Mouse (Mus musculus) mesoderm, embryonic 11.5 days (tissue): ENCODE data around the gene Hamp2.
A peak's percentile ranks its signal among the peaks of the same experiment; 100 is the strongest.
"Not testable (repeated sequence)": the region's sequence is repeated elsewhere in the genome, so short reads cannot be mapped to it uniquely, and the experiment has no call there.

Experiments used
- DNase-seq: peaks from one replicate; pipeline ENCODE4 v3.0.0-alpha.2; 2012; ENCODE audit warnings: low read depth, low spot score

Hamp2 gene

DNA sequence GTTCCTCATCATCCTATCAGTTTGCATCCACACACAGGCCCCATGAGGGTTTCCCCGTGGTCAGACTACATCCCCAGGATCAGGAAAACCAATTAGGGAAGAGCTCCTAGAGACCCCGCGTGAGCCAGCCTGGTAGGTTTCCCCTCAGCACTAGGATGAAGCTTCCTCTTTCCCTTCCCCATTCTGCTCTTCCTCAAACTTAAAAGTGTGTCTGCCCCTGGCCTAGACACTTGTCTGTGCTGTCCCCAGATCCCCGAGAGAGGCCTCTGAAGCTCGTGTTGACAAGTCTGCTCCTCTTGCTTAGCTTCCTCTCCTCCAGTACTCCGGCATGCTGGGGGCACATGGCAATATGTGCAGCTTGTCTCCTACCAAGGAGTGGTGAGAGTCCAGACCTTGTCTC, 29.0 kb upstream of the Hamp2 start:
- no peak for DNase-seq

DNA sequence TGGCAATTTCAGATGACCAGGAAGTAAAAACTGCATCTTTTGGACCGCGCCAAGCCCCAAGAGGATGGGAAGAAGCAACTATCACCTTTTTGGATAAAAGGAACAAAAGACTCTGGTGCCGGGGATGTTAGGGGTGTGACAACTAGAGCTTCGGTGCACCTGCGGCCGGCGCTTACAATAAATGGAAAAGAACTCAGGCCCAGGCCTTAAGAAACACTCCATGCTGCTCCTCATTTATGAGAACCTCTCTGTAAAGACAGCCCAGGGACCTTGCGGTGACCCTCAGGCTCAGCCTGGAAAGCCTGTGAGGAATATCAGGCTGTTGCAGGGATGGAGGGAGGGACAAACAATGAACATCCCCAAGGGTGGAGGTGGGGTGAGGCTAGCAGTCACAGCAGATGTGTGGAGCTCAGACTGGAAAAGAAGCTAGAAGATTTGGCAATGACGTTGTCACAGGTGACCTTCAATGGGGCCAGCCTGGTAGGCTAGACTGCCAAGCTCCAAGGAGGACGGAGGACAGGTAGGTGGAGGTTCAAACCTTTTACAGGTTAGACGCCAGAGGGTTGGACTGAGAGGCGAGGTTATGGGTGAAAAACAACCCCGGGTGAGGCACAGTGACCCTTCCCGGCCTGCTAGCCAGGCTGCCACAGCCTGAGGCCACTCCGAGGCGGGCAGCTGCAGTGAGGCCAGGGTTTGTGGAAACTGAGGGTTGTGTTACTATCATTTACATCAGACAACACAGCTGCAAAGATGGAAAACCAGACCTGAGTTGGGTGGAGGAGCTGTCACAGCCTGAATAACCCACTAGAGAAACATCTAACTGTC, 28.2 kb upstream of the Hamp2 start:
- no peak for DNase-seq

DNA sequence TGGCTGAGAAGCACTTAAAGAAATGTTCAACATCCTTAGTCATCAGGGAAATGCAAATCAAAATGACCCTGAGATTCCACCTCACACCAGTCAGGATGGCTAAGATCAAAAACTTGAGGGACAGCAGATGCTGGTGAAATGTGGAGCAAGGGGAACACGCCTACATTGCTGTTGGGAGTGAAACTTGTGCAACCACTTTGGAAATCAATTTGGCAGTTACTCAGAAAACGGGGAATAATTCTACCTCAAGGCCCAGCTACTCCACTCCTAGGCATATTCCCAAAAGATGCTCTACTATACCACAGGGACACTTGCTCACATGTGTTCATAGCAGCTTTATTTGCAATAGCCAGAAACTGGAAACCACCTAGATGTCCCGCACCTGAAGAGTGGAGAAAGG, 25.4 kb upstream of the Hamp2 start:
- DNase-seq, result not testable (repeated sequence)

DNA sequence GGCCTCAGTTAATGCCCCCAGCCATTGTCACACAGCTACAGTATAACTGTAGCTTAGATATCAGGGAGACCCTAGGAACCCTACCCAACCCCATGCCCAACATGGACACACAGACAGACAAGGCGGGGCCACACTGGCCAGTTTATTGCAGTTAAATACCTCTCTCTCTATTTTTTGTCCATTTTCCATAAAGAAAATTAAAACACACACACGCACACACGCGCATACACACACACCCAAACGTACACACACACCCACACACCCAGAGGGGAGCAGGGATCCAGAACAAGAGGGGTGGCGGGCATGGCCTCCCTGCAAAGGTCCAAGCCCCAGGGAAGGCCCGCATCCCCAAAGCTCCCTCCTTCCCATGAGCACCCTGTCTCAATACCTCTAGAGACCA, 21.4 kb upstream of the Hamp2 start:
- DNase-seq, result no peak

DNA sequence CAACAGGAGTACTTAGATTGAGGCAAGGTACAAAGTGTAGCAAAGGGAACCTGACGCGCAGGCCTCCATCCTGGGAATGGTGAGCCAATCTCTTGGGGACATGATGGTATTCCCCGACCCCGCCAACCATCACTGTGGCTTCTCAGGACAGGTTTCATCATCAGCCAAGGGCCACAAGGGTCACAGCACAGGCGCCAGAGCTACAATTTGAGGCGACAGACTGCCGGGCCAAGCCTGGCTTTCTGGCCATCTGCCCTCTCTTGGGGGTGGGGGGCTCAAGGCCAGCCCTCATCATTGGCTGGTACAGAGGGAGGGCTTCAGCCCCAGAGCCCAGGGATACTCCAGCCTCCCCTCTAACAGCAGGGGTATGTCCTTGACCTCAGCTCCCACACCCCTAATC, 21.0 kb upstream of the Hamp2 start:
- not testable (repeated sequence) for DNase-seq

DNA sequence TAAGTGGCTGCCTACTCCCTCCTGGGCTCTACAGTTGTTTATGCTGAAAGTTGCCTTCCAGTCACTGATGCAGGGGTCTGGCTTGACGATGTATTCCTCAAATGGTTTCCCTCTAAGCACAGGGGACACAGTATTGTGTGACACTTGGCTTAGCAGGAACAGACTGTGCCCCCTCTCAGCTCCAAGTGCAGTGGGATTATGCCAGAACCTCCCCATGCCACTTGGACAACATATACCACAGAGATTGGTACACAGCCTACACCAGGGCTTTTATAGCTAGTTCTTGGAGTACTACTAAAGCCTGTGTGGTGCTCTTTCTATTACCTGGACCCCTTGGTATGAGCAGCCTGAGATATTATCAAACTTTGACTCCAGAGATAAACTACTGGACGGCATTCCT, 20.2 kb upstream of the Hamp2 start:
- DNase-seq, result not testable (repeated sequence)

DNA sequence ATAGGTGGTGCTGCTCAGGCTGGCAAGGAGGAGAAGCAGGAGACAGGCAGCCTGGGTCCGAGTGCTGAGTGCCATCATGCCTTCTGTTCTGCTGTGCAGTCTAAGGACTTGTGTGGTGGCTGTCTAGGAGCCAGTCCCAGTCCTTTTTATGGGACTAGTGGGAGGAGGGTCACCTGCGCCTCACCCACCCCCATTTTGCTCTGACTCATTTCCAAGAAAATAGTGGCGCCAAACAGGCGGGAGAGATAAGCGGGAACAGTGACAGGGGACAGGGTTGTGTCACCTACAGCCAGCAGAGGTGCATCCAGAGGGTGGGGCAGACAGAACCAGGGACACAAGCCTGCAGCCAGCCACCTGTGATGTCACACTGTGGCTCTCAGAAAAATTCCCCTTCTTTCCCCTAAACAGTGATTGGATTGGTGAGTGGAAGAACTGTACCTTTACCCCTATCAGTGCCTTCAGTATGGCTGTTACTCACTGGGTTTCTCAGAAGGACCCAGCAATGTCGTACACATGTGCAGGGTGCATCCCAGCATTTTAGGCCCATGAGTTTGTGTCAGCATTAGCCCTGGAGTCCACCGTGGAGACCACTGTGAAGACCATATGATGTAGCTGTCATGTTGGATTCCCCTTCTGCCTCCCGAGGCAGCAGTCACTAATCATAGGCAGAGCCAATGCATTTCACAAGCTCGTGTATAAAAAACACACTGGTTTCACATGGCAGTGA, 19.6 kb upstream of the Hamp2 start, which contains the start of gene Hamp:
Hamp (minus strand) TSS at position 124 of the 727 bp plus-strand sequence.
- no peak for DNase-seq

DNA sequence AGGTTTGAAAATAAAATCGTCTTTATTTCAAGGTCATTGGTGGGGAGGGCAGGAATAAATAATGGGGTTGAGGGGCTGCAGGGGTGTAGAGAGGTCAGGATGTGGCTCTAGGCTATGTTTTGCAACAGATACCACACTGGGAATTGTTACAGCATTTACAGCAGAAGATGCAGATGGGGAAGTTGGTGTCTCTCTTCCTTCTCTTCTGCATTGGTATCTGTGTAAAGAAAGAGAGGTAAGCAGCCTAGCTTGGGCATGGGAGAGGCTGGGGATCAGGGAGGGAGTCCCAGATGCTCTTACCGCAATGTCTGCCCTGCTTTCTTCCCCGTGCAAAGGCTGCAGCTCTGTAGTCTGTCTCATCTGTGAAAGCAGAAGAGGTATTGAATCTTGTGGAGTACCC, 17.9 kb upstream of the Hamp2 start:
- DNase-seq, result not testable (repeated sequence)

DNA sequence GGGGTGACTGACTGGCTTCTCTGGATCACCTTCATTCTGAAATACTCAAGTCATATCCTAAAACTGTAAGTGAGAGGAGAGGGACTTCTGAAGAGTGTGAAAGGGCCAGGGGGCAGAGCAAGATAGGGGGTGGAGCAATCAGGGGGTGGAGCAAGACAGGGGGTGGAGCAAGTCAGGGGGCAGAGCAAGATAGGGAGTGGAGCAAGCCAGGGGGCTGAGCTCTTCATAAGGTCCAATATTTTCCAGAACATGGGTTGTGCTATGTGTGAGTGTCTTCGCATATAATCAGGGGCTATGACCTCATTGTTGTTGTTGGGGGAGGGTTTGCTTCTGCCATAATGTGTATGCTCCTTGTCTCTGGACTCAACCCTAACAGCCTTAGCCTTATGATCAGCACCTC, 15.6 kb upstream of the Hamp2 start:
- not testable (repeated sequence) for DNase-seq

DNA sequence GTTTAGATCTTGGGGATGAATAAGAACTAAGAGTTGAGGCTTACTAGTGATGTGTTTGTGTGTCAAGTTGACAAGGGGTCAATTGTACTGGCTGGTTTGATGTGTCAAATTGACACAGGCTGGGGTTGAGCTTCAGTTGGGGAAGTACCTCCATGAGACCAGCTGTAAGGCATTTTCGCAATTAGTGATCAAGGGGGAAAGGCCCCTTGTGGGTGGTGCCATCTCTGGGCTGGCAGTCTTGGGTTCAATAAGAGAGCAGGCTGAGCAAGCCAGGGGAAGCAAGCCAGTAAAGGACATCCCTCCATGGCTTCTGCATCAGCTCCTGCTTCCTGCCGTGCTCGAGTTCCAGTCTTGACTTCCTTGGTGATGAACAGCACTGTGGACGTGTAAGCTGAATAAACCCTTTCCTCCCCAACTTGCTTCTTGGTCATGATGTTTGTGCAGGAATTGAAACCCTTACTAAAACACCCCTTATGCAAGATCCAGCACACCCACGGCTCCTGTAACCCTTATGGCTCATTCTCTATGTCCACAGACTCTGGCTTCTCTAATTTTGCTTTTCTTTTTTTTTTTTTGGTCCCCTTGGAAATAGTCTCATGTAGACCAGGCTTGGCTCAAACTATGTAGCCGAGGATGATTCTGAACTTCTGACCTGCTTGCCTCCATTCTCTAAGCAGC, 11.1 kb upstream of the Hamp2 start:
- DNase-seq, result not testable (repeated sequence)

DNA sequence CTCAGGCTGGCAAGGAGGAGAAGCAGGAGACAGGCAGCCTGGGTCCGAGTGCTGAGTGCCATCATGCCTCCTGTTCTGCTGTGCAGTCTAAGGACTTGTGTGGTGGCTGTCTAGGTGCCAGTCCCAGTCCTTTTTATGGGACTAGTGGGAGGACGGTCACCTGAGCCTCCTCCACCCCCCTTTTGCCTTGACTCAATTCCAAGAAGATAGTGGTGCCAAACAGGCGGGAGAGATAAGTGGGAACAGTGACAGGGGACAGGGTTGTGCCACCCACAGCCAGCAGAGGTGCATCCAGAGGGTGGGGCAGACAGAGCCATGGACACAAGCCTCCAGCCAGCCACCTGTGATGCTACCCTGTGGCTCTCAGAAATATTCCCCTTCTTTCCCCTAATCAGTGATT, 410 bp downstream of the Hamp2 start:
- DNase-seq, result no peak

DNA sequence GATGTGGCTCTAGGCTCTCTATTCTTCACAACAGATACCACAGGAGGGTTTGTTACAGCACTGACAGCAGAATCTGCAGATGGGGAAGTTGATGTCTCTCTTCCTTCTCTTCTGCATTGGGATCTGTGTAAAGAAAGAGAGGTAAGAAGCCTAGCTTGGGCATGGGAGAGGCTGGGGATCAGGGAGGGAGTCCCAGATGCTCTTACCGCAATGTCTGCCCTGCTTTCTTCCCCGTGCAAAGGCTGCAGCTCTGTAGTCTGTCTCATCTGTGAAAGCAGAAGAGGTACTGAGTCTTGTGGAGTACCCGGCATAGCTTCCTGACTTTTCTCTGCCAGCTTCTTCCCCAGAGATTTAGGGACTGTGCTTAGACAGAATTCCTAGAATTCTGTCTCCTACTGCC, 2.0 kb downstream of the Hamp2 start:
- not testable (repeated sequence) for DNase-seq

DNA sequence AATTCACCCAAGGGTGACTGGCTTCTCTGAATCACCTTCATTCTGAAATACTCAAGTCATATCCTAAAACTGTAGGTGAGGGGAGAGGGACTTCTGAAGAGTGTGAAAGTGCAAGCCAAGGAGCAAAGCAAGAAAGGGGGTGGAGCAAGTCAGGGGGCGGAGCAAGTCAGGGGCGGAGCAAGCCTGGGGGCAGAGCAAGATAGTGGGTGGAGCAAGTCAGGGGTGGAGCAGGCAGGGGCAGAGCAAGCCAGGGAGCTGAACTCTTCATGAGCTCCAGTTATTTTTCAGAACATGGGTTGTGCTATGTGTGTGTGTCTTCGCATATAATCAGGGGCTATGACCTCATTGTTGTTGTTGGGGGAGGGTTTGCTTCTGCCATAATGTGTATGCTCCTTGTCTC, 4.3 kb downstream of the Hamp2 start:
- DNase-seq, result no peak

DNA sequence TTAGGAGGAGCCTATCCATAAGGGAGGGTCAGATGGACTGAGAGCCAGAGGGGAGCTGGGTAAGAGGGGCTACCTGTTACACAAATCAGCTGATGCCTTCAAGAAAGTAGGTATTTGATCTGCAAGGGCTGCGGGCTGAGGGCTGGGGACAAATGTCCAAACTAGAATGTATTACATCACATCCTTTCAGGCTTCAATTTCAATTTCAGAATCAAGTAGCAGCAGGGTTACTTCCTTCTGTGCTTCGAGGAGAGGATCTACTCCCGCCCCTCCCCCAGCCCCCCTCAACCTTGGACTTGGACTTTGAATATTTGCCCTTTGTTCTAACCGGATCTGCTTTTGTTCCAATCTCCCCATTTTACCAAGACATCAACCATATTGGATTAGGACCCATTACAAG, 7.3 kb downstream of the Hamp2 start:
- DNase-seq, result no peak

DNA sequence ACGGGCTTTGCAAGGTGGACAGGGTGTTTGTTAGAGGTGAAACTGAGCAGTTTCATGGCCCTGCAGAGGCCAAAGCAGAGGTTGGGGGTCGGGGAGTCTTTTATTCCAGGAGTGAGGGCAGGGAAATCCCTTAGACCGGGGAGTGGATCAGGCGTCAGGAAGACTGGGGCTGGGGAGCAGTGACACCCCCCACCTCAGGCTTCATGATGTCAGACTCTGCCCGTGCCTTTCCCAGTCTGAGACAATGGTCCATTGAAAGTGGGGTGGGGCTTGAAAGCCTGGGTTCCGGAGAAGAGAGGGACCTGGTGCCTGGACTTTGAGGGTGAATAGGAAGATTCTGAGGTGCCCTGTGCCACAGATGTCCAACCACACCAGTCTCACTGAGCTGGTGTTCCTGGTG, 7.8 kb downstream of the Hamp2 start:
- no peak for DNase-seq

DNA sequence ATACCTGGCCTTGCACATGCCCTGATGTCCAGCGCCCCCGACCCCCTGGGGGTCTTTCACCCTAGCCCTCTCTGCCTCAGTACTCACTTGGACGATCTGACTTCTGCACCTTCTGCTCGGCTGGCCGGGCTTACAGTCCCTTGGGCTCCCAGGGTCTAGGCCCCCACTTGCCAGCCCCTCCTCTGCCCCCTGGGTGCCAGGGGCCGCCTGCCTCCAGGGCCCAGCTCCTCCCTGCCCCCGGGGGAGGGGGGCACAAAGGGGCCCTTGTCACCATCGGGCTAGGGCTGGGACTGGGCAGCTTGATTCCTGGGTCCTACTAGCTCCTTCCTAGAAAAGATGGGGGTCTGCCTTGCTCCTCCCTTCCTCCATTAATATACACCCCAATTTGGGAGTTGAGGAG, 9.7 kb downstream of the Hamp2 start, which contains the start of gene Mag:
Mag (minus strand) TSS at position 142 of the 400 bp plus-strand sequence.
- no peak for DNase-seq

DNA sequence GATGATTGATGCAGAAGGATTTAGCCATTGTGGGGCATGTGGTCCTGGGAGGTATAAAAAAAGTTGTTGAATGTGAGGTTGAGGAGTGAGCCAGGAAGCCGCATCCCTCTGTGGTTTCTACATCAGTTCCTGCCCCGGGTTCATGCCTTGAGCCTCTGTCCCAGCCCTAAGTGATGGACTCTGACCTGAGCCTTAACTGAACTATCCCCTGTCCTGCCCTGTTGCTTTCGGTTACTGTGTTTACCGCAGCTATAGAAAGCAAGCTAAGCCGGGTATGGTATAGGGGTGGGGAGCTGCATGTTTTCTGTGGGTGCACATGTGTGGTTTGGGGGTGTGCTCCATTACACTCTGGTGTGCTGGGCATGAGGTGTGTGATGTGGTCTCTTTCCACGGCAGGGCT, 14.7 kb downstream of the Hamp2 start:
- DNase-seq, result no peak

DNA sequence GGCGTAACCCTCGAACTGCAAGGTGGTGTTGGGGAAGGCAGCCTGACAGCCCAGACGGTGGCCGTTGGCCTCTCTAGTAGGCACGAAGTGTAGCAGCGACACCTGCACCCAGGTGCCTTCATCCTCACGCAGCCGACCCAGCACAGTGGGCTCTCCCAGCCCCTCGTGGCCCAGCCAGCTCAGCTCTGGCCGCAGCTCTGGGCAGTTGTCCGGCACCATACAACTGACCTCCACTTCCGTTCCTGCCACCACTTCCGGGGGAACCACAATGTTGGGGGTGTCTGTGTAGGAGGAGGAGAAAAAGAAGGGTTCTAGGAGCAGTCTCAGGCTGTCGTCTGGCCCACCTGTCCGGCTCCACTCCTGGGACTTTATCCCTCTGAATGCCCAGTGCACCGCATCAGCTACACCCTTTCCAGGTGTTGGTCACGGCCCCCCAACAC, 15.5 kb downstream of the Hamp2 start:
- DNase-seq, result no peak

DNA sequence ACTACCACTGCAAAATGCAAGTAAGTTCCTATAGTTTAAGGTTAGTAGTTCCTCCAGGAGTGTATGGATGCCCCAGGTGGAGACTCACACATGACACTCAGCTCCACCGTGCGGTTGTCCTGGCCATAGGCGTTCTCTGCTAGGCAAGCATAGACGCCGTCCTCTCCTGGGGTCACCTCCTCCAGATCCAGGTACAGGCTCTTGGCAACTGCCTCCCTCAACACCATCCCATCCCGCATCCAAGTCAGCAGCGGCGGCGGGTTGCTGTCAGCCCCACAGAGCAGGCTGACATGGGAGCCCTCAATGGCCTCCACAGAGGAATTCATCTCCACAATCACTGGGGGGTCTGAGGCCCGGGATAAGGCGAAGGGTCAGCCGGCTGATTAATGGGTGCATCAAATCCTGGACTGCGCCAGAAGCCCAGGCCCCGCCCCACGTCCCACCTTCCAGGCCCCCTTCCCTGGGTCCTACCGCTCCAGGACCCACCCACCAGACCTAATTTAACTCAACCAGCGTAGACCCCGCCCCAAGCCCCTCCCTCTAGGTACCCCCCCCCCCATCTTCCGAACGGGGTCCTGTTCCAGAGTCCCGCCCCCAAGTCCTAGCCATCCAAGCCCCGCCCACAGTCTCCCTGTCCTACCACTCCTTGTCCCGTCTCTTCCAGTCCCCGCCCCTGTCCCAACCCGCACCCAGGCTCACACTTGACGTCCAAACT, 16.0 kb downstream of the Hamp2 start:
- peak; percentile 68 for DNase-seq

DNA sequence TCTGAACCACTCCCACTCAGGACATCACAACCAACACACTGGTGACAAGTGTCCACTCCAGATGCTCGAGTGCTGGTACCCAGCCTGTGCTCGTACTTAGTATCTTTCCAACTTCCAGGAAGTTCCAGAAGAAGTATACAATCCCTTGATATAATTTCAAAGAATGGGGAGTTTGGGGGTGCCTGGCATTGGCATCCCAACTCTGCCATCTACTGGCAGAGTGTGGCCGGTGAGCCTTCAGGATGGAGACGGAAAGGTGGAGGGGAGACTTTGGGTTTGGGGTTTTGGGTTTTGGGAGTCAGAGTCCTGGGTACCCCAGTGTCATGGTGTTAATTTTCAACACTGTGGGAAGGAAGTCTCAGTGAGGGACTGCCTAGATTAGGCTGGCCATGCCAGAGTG, 20.4 kb downstream of the Hamp2 start:
- DNase-seq, result no peak

DNA sequence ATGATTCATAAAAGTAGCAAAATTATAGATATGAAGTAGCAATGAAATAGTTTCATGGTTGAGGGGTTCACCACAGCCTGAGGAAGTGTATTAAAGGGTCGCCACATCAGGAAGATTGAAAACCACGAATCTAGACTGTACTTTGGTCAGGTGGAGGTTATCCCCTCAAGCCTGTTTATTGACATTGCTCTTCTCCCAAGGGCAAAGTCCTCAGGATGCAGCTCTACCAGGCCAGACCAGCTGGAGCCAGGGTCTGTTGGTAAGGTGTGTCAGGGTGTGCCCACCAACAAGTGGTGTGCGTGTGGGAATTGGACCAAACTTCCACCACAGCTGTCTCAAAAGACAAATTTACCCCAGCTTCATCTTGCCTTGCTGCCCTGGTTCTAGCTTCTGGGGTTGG, 29.3 kb downstream of the Hamp2 start:
- DNase-seq, result no peak

DNA sequence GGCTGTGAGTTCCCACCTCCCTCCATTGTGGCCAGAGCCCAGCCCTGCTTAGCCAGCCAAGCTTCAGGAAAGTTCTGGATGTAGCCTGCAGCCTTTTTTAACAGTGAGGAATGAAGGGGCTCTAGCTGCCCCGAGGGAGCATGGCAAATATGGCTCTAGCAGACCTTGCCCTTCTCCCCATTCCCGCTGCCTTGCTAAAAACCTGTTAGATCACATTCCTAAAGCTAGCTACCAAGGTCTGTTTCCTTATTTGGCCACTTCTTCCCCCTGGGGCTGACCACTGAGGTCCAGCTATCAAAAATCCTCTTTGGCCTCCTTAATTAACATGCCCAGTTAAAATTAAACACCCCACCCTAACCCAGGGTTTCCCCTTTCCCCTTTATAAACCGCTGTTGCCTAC, 32.0 kb downstream of the Hamp2 start:
- no peak for DNase-seq
